Mouse (Mus musculus) CD4-positive, CD25-positive, alpha-beta regulatory T cell, adult 4 months (primary cell): ENCODE results near the gene Cadm1. TPM values are rescaled to one million over a fixed set of nuclear protein-coding genes. Genes with fewer than 3 reads are reported as not detected.

Source experiments
- ATAC-seq: one replicate; pipeline ENCODE4 v1.8.0; 2017
- polyA plus RNA-seq, 2 experiments: library from polyadenylated mRNA; unstranded; fragments of 100-300 nt; shearing (Covaris generic); gene quantifications; one replicate each; pipeline ENCODE4 v1.2.1; 2017

Cadm1 gene
- polyA plus RNA-seq, result under 1 TPM; 0.34 to 0.50 TPM

GRCm38 (mm10) chr9:47529602-47530450, at the start of gene Cadm1:
Cadm1 (plus strand) TSS chr9:47530173.
- peak; percentile 45 for ATAC-seq

- no peak for ATAC-seq
These were observed 45.5 kb upstream of the Cadm1 start for GRCm38 (mm10) chr9:47484506-47484905.

GRCm38 (mm10) chr9:47485186-47485585, 44.8 kb upstream of the Cadm1 start:
- no peak for ATAC-seq

GRCm38 (mm10) chr9:47499761-47500160, 30.2 kb upstream of the Cadm1 start:
- ATAC-seq, result no peak

- no peak for ATAC-seq
These were observed 24.0 kb upstream of the Cadm1 start for GRCm38 (mm10) chr9:47505956-47506355.

- ATAC-seq, result no peak
These were observed 23.1 kb upstream of the Cadm1 start for GRCm38 (mm10) chr9:47506876-47507275.

- ATAC-seq, result no peak
These were observed 21.9 kb upstream of the Cadm1 start for GRCm38 (mm10) chr9:47508109-47508508.

- ATAC-seq, result no peak
These were observed 17.5 kb upstream of the Cadm1 start for GRCm38 (mm10) chr9:47512521-47512920.

GRCm38 (mm10) chr9:47514318-47514717, 15.7 kb upstream of the Cadm1 start:
- no peak for ATAC-seq

GRCm38 (mm10) chr9:47516238-47516637, 13.7 kb upstream of the Cadm1 start:
- no peak for ATAC-seq

- ATAC-seq, result no peak
These were observed 2.7 kb upstream of the Cadm1 start for GRCm38 (mm10) chr9:47527290-47527689.

GRCm38 (mm10) chr9:47527741-47528140, 2.2 kb upstream of the Cadm1 start:
- ATAC-seq, result no peak

GRCm38 (mm10) chr9:47529182-47529581, 791 bp upstream of the Cadm1 start:
- no peak for ATAC-seq

- no peak for ATAC-seq
These were observed 560 bp downstream of the Cadm1 start for GRCm38 (mm10) chr9:47530544-47530921.

- ATAC-seq, result no peak
These were observed 1.2 kb downstream of the Cadm1 start for GRCm38 (mm10) chr9:47530922-47531850.

- ATAC-seq, result no peak
These were observed 2.4 kb downstream of the Cadm1 start for GRCm38 (mm10) chr9:47532215-47532865.

GRCm38 (mm10) chr9:47533461-47533860, 3.5 kb downstream of the Cadm1 start:
- no peak for ATAC-seq

- ATAC-seq, result no peak
These were observed 4.9 kb downstream of the Cadm1 start for GRCm38 (mm10) chr9:47534573-47535475.

- ATAC-seq, result no peak
These were observed 15.3 kb downstream of the Cadm1 start for GRCm38 (mm10) chr9:47545245-47545644.

- ATAC-seq, result no peak
These were observed 15.7 kb downstream of the Cadm1 start for GRCm38 (mm10) chr9:47545667-47546066.

GRCm38 (mm10) chr9:47548402-47548801, 18.4 kb downstream of the Cadm1 start:
- ATAC-seq, result no peak

GRCm38 (mm10) chr9:47548916-47549315, 18.9 kb downstream of the Cadm1 start:
- no peak for ATAC-seq
